Mouse (Mus musculus): Measurements from ENCODE around the gene Pphln1. TPM values are rescaled to one million over a fixed set of nuclear protein-coding genes. Genes with fewer than 3 reads are reported as not detected.
"Not testable (repeated sequence)": the region's sequence is repeated elsewhere in the genome, so short reads cannot be mapped to it uniquely, and the experiment has no call there.

The Pphln1 gene
- polyA plus RNA-seq (2014; fragmentation: Nextera tagmentation; extraction: Ambion mirVana): 35.4 and 38.5 TPM in 2 replicates

DNA sequence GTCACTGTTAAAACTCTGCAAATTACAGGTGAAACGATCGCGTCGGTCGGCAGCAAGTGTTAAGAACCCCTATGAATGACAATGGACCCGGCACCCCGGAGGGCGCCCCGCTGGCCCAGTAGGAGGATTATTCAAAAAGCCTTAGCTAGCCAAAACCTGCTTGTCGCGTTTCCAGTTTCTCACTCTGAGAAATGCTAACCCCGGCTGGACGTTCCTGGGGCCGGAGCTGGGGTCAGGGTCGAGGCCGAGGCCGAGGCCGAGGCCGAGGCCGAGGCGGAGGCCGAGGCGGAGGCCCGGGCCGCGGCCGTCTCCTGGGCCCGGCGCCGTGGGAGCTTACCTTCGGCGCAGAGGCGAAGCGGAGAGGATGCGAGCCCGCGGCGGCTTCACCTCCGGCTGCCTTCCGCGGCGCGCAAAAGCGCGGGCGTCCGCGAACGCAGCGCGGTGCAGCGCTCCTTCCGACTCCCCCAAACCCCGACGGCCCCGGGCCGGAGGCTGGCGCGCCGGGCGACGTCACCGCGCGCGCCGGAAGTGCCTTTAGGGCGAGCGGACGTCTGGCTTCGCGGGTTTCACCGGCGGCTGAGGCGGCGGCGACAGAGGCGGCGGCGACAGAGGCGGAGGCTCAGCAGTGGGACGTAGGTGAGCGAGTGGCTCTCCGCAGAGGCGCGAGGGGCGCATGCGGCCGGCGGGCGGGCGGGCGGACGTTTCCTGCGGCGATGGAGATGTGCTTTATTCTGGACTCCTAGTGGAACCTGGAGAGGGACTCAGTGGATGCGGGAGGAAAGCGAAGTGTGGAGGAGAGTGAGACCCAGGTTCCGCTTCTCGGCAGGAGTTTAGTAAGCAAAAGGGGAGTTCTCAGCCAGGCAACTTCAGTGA, at the start of gene Pphln1, which contains the start of gene Zcrb1:
Pphln1 (plus strand) TSS at position 525 of the 873 bp plus-strand sequence.
Zcrb1 (minus strand) TSS at position 509 of the 873 bp plus-strand sequence.
- Histone ChIP-seq H3K9me3 (ENCODE audit: control insufficient read depth, low read length) (no peaks in the 10 kb centered on the region), H3K36me3 (ENCODE audit: control insufficient read depth, insufficient read depth, low read length) (peaks cover 25% of the 10 kb centered on the region), H3K4me3 (replicated peaks; ENCODE audit: low read depth, low read length) (peak within 1 kb of the TSS; percentile 98), H3K4me1 (ENCODE audit: control insufficient read depth, insufficient read depth, low read length) (peaks cover 15% of the 10 kb centered on the region), H3K9ac (replicated peaks; ENCODE audit: low read length) (peak within 1 kb of the TSS; percentile 93), H3K27me3 (ENCODE audit: control insufficient read depth, insufficient read depth, low read length) (no peaks in the 10 kb centered on the region), H3K4me2 (ENCODE audit: low read length) (peak within 1 kb of the TSS; percentile 84), H3K27ac (replicated peaks; ENCODE audit: low read depth, low read length) (peak within 1 kb of the TSS; percentile 92)
- ATAC-seq (ENCODE audit: low FRiP score, low TSS enrichment) (peak; percentile 95), DNase-seq (peak; percentile 95)
- under 1% methylated on average over 94 of the region's 100 CpGs for WGBS

- H3K27ac ChIP-seq (replicated peaks; ENCODE audit: low read depth, low read length): no peak overlapping the region
- WGBS: 95% methylated on average over 19 of the region's 19 CpGs
- H3K27me3 ChIP-seq (ENCODE audit: control insufficient read depth, insufficient read depth, low read length): no peaks in the 10 kb centered on the region
Observed at GRCm38 (mm10) chr15:93358346-93359095, 39.6 kb upstream of the Pphln1 start.

GRCm38 (mm10) chr15:93365561-93365960, 32.6 kb upstream of the Pphln1 start:
- 93% methylated on average over 6 of the region's 6 CpGs for WGBS
- H3K4me2 ChIP-seq (ENCODE audit: low read length): no peak overlapping the region

More at GRCm38 (mm10) chr15:93358346-93359095, 39.6 kb upstream of the Pphln1 start:
- H3K36me3 ChIP-seq (ENCODE audit: control insufficient read depth, insufficient read depth, low read length): no peaks in the 10 kb centered on the region
- no peak overlapping the region for H3K9ac ChIP-seq (replicated peaks; ENCODE audit: low read length)
- ATAC-seq (ENCODE audit: low FRiP score, low TSS enrichment) (no peak), DNase-seq (no peak)
- no peaks in the 10 kb centered on the region for H3K9me3 ChIP-seq (ENCODE audit: control insufficient read depth, low read length)
- H3K4me3 ChIP-seq (replicated peaks; ENCODE audit: low read depth, low read length): no peak overlapping the region
- no peak overlapping the region for H3K4me2 ChIP-seq (ENCODE audit: low read length)
- H3K4me1 ChIP-seq (ENCODE audit: control insufficient read depth, insufficient read depth, low read length): no peaks in the 10 kb centered on the region

DNA sequence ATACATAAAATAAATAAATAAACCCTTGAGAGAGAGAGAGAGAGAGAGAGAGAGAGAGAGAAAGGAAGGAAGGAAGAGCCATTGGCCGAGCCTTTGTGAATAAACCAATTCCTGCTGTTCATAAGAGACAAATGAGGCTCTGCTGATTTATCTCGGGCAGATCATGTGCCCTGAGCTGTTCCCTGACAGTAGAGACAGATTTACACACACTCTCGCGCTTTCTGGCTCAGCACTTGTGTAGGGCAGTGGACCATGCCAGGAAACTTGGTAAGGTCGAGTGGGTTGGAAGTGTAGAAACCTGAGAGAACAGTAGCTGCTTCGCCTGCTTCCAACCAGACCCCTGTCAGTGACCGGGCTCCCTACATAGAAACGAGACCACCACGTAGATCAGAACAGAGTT, 29.6 kb upstream of the Pphln1 start:
- Histone ChIP-seq H3K9ac (replicated peaks; ENCODE audit: low read length) (no peak overlapping the region), H3K4me1 (ENCODE audit: control insufficient read depth, insufficient read depth, low read length) (no peaks in the 10 kb centered on the region), H3K27me3 (ENCODE audit: control insufficient read depth, insufficient read depth, low read length) (no peaks in the 10 kb centered on the region), H3K9me3 (ENCODE audit: control insufficient read depth, low read length) (no peaks in the 10 kb centered on the region), H3K36me3 (ENCODE audit: control insufficient read depth, insufficient read depth, low read length) (no peaks in the 10 kb centered on the region), H3K4me3 (replicated peaks; ENCODE audit: low read depth, low read length) (no peak overlapping the region), H3K27ac (replicated peaks; ENCODE audit: low read depth, low read length) (no peak overlapping the region), H3K4me2 (ENCODE audit: low read length) (no peak overlapping the region)
- ATAC-seq (ENCODE audit: low FRiP score, low TSS enrichment) (no peak), DNase-seq (no peak)
- 68% methylated on average over 9 of the region's 9 CpGs for WGBS

More at GRCm38 (mm10) chr15:93365561-93365960, 32.6 kb upstream of the Pphln1 start:
- Histone ChIP-seq H3K27me3 (ENCODE audit: control insufficient read depth, insufficient read depth, low read length) (no peaks in the 10 kb centered on the region), H3K27ac (replicated peaks; ENCODE audit: low read depth, low read length) (no peak overlapping the region), H3K4me1 (ENCODE audit: control insufficient read depth, insufficient read depth, low read length) (no peaks in the 10 kb centered on the region), H3K9ac (replicated peaks; ENCODE audit: low read length) (no peak overlapping the region), H3K4me3 (replicated peaks; ENCODE audit: low read depth, low read length) (no peak overlapping the region), H3K36me3 (ENCODE audit: control insufficient read depth, insufficient read depth, low read length) (no peaks in the 10 kb centered on the region), H3K9me3 (ENCODE audit: control insufficient read depth, low read length) (no peaks in the 10 kb centered on the region)
- ATAC-seq (ENCODE audit: low FRiP score, low TSS enrichment): no peak
- DNase-seq: no peak

DNA sequence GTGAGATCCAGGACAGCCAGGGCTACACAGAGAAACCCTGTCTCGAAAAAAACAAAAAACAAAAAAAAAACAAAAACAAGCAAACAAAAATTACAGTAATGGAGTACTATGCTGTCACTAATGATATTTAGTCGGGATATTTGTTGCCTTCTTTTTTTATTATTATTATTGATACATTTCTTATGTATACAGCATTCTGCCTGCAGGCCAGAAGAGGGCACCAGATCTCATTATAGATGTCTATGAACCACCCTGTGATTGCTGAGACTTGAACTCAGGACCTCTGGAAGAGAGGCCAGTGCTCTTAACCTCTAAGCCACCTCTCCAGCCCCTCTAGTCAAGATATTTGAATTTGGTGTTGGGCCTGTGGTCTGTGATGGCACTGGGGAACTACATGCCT, 26.3 kb upstream of the Pphln1 start:
- DNase-seq: no peak
- Histone ChIP-seq H3K9ac (replicated peaks; ENCODE audit: low read length) (no peak overlapping the region), H3K27me3 (ENCODE audit: control insufficient read depth, insufficient read depth, low read length) (no peaks in the 10 kb centered on the region), H3K4me1 (ENCODE audit: control insufficient read depth, insufficient read depth, low read length) (no peaks in the 10 kb centered on the region), H3K9me3 (ENCODE audit: control insufficient read depth, low read length) (no peaks in the 10 kb centered on the region), H3K27ac (replicated peaks; ENCODE audit: low read depth, low read length) (no peak overlapping the region), H3K4me2 (ENCODE audit: low read length) (no peak overlapping the region), H3K36me3 (ENCODE audit: control insufficient read depth, insufficient read depth, low read length) (no peaks in the 10 kb centered on the region), H3K4me3 (replicated peaks; ENCODE audit: low read depth, low read length) (no peak overlapping the region)
- 82% methylated on average over 2 of the region's 2 CpGs for WGBS
- ATAC-seq (ENCODE audit: low FRiP score, low TSS enrichment): no peak

DNA sequence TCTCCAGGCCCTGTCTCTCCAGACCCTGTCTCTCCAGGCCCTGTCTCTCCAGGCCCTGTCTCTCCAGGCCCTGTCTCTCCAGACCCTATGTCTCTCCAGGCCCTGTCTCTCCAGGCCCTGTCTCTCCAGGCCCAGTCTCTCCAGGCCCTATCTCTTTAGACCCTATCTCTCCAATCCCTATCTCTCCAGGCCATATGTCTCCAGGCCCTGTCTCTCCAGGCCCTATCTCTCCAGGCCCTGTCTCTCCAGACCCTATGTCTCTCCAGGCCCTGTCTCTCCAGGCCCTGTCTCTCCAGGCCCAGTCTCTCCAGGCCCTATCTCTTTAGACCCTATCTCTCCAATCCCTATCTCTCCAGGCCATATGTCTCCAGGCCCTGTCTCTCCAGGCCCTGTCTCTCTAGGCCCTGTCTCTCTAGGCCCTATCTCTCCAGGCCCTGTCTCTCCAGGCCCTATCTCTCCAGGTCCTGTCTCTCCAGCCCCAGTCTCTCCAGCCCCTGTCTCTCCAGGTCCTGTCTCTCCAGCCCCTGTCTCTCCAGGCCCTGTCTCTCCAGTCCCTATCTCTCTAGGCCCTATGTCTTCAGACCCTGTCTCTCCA, 25.5 kb upstream of the Pphln1 start:
- H3K9ac ChIP-seq (replicated peaks; ENCODE audit: low read length); H3K27ac ChIP-seq (replicated peaks; ENCODE audit: low read depth, low read length); H3K4me1 ChIP-seq (ENCODE audit: control insufficient read depth, insufficient read depth, low read length); H3K27me3 ChIP-seq (ENCODE audit: control insufficient read depth, insufficient read depth, low read length); H3K9me3 ChIP-seq (ENCODE audit: control insufficient read depth, low read length); DNase-seq; ATAC-seq (ENCODE audit: low FRiP score, low TSS enrichment); H3K4me2 ChIP-seq (ENCODE audit: low read length); H3K4me3 ChIP-seq (replicated peaks; ENCODE audit: low read depth, low read length); H3K36me3 ChIP-seq (ENCODE audit: control insufficient read depth, insufficient read depth, low read length): not testable (repeated sequence)

GRCm38 (mm10) chr15:93375696-93376095, 22.5 kb upstream of the Pphln1 start:
- DNase-seq (no peak), ATAC-seq (ENCODE audit: low FRiP score, low TSS enrichment) (no peak)
- Histone ChIP-seq H3K9me3 (ENCODE audit: control insufficient read depth, low read length) (no peaks in the 10 kb centered on the region), H3K4me3 (replicated peaks; ENCODE audit: low read depth, low read length) (no peak overlapping the region), H3K4me2 (ENCODE audit: low read length) (no peak overlapping the region), H3K9ac (replicated peaks; ENCODE audit: low read length) (no peak overlapping the region), H3K27ac (replicated peaks; ENCODE audit: low read depth, low read length) (no peak overlapping the region), H3K27me3 (ENCODE audit: control insufficient read depth, insufficient read depth, low read length) (no peaks in the 10 kb centered on the region), H3K4me1 (ENCODE audit: control insufficient read depth, insufficient read depth, low read length) (no peaks in the 10 kb centered on the region), H3K36me3 (ENCODE audit: control insufficient read depth, insufficient read depth, low read length) (no peaks in the 10 kb centered on the region)
- WGBS: 89% methylated on average over 5 of the region's 5 CpGs

GRCm38 (mm10) chr15:93379177-93379576, 19.0 kb upstream of the Pphln1 start:
- no peak for ATAC-seq (ENCODE audit: low FRiP score, low TSS enrichment)
- H3K36me3 ChIP-seq (ENCODE audit: control insufficient read depth, insufficient read depth, low read length): no peaks in the 10 kb centered on the region
- no peak overlapping the region for H3K9ac ChIP-seq (replicated peaks; ENCODE audit: low read length)
- H3K27ac ChIP-seq (replicated peaks; ENCODE audit: low read depth, low read length): no peak overlapping the region
- no peaks in the 10 kb centered on the region for H3K9me3 ChIP-seq (ENCODE audit: control insufficient read depth, low read length)
- no peak for DNase-seq
- H3K4me2 ChIP-seq (ENCODE audit: low read length): no peak overlapping the region
- no peak overlapping the region for H3K4me3 ChIP-seq (replicated peaks; ENCODE audit: low read depth, low read length)
- 79% methylated on average over 3 of the region's 3 CpGs for WGBS
- no peaks in the 10 kb centered on the region for H3K27me3 ChIP-seq (ENCODE audit: control insufficient read depth, insufficient read depth, low read length)
- H3K4me1 ChIP-seq (ENCODE audit: control insufficient read depth, insufficient read depth, low read length): no peaks in the 10 kb centered on the region
